Mouse (Mus musculus) forebrain, embryonic 11.5 days (tissue): Measurements from ENCODE around the gene Cd200r4. TPM values are rescaled to one million over a fixed set of nuclear protein-coding genes. Genes with fewer than 3 reads are reported as not detected.

ENCODE experiments used
- polyA plus RNA-seq: library from polyadenylated mRNA; unstranded; fragments of >200 nt; fragmentation: Nextera tagmentation; extraction: Ambion mirVana; gene quantifications from 2 replicates; pipeline ENCODE4 v1.2.1, GENCODE M21; 2014

Gene Cd200r4
- polyA plus RNA-seq, 1 experiment from 2014 or later = 0.32 TPM

Other genes starting within 250 kb of the Cd200r4 start
- gene Nepro, start 87.4 kb upstream of the Cd200r4 start, polyA plus RNA-seq = 11.9 and 13.2 TPM in 2 replicates
- 29.6 and 34.2 TPM in 2 replicates for gene Gtpbp8, start 65.4 kb upstream of the Cd200r4 start, polyA plus RNA-seq
- gene Cd200r1, start 46.0 kb upstream of the Cd200r4 start, polyA plus RNA-seq = 0.29 and 0.55 TPM in 2 replicates
- gene Cd200r2, start 55.4 kb downstream of the Cd200r4 start, polyA plus RNA-seq = not detected in 2 replicates
- not detected in 2 replicates for gene Cd200r3, start 131.9 kb downstream of the Cd200r4 start, polyA plus RNA-seq